Mouse (Mus musculus): ENCODE data around the gene Phykpl.

Phykpl gene

GRCm38 (mm10) chr11:51584431-51585248, at the start of gene Phykpl:
Gene Phykpl, plus strand, starts transcription at chr11:51584757.
- CTCF ChIA-PET = interaction anchor here (0.6 to 1.0 kb wide), 4 partner anchors 22 to 192 kb away, joined by 3 to 4 read pairs (median 3); partner anchors contain the start of gene Hnrnpab

DNA sequence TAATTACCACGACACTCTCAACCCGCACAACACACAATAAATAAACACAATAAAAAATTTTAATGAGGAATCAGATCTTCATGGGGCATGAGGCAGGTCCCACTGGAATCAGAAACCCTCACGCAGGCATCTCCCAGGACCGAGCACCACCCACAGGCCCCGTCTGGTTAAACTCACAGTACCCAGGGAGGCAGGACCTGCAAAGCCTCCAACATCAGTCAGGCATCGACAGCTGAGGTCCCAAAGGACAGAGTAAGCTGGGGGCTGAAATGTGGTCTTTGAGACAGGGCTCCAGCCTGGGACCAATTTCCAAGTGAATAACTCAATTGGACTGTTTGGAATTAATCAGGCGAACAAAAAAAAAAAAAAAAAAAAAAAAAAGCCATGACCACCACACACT, 46.2 kb upstream of the Phykpl start:
- CTCF ChIA-PET = no interaction called here

- CTCF ChIA-PET = interaction anchor here (0.6 to 1.4 kb wide), 5 partner anchors 15 to 810 kb away, joined by 3 to 9 read pairs (median 3); no protein-coding TSS in a partner anchor
Observed at GRCm38 (mm10) chr11:51538919-51539758, 45.4 kb upstream of the Phykpl start.

GRCm38 (mm10) chr11:51539759-51540282, 44.7 kb upstream of the Phykpl start:
- CTCF ChIA-PET = interaction anchor here (0.6 to 1.4 kb wide), 5 partner anchors 15 to 810 kb away, joined by 3 to 9 read pairs (median 3); no protein-coding TSS in a partner anchor

DNA sequence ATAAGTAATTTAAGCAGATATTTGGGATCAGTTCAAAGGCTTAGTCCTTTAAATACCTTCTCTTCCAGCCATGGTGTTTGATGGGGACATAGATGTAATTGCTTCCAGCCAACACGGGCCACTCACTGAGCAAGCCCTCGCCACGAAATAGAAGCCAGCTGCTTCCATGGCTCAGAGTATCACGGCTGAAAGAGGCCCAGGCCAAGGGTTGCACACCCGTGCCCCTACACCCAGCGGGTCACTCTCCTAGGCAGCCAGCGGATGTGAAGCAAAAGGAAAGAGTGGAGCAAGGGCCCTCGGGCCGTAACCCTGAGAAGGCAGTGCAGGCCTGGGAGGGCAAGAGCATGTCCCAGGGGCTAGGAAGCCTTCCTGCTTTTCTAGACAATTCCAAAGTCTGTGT, 42.1 kb upstream of the Phykpl start:
- CTCF ChIA-PET = no interaction called here

DNA sequence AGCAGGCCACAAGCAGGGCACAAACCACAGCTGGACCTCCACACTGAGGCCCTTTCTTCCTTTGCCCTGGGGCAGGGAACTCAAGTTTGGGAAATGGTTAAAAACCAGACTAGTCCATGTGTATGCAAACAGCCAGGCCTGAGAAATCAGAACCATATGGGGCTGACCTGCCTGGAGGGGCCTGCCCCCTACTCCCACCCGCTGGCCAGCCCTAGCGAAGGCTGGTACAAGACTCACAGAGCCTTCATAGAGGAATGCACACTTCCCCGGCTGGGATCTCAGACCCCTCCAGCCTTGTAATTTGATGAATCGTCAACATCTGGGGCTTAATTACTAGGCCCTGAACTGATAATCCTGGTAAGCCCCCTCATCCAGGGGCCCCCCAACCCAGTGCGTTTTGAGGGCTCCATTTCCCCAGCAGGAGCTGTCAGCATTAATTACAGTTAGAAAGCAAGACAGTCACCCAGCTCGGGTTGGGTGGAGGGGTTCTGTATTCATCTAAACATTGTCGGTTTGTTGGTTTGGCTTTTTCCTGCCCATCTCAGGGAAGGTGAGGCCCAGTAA, 41.0 kb upstream of the Phykpl start:
- CTCF ChIA-PET = no interaction called here

- CTCF ChIA-PET = no interaction called here
Observed at GRCm38 (mm10) chr11:51544413-51544812, 40.1 kb upstream of the Phykpl start.

DNA sequence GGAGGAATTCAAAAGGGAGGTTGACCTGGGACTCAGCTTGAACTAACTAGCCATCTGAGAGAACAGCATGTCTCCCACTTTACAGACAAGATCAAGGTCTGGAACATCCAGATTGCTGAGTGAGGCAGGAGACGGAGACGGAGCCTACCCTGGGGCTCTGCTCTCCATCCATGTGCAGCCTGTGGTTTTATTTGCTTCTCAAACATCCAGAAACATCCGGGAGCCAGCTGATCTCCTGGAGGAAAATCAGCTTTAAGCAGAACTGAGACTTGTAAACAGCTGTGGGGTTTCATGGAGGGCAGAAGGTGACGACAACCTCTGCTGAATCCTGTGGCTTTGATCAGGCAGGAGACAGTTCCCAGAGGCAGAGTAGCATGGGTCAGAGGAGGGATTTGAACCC, 38.7 kb upstream of the Phykpl start:
- CTCF ChIA-PET = no interaction called here

DNA sequence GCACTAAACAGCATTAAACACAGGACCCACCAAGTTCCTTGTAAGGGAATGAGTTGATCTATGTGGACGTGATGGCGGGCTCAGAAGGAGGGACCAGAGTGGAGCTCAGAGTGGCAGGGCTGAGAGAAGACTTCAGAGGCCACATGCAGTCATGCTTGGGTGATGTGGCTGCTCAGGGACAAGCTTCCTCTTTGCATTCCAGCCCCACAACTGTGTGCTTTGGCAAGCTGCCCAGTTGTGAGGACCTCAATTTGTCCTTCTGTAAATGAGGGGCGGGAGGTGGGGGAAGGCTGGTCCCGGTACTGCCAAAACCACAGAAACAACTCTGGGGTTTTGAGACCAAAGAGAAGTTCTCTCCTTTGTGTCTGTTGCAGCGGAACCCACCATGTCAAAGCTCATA, 33.3 kb upstream of the Phykpl start:
- CTCF ChIA-PET = no interaction called here

GRCm38 (mm10) chr11:51552091-51552490, 32.5 kb upstream of the Phykpl start:
- CTCF ChIA-PET = no interaction called here

- CTCF ChIA-PET = interaction anchor here (0.8 to 1.3 kb wide), 2 partner anchors 15 to 30 kb away, joined by 4 to 5 read pairs; partner anchors contain the start of gene Phykpl
Observed at GRCm38 (mm10) chr11:51554590-51554989, 30.0 kb upstream of the Phykpl start.

DNA sequence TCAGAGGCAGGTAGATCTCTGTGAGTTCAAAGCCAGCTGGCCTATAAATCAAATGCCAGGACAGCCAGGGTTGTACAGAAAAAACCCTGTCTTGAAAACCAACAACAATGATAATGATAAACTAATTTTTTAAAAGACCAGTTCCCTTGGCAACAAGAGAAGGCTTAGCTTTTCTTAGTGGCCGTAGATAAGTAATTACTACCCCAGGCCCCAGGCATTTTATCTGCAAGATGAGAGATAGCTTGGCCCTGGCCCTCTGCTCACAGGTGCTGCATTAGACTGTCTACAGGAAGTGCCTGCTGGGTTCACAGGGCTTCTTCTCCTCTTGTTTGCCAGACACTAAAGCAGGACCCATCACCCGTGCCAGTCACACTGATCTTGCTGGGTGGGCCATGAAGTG, 29.5 kb upstream of the Phykpl start:
- CTCF ChIA-PET = interaction anchor here (1.3 kb wide), 1 partner anchor 15 kb away, joined by 5 read pairs; no protein-coding TSS in a partner anchor

GRCm38 (mm10) chr11:51563276-51563675, 21.3 kb upstream of the Phykpl start:
- CTCF ChIA-PET = no interaction called here

DNA sequence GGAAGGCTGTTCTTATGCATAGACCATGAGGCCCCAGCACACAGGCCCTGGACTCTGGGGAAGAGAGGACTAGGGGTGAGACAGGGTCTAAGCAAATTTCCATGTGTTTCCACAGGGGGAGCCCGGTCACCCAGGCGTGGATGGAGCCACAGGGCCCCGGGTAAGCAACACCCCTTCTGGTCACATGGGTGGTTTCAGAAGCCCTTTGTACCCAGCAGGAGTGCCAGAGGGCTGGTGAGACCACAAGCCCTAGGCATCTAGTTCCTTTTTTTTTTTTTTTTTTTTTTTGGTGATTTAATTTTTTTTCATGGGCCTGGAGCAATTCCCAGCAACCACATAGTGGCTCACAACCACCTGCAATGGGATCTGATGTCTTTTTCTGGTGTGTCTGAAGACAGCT, 19.5 kb upstream of the Phykpl start:
- CTCF ChIA-PET = interaction anchor here (0.7 kb wide), 1 partner anchor 30 kb away, joined by 9 read pairs; no protein-coding TSS in a partner anchor

GRCm38 (mm10) chr11:51565951-51566350, 18.6 kb upstream of the Phykpl start:
- CTCF ChIA-PET = no interaction called here

GRCm38 (mm10) chr11:51568801-51569200, 15.8 kb upstream of the Phykpl start:
- CTCF ChIA-PET = no interaction called here

GRCm38 (mm10) chr11:51576454-51576853, 8.1 kb upstream of the Phykpl start:
- CTCF ChIA-PET = no interaction called here

GRCm38 (mm10) chr11:51577587-51577986, 7.0 kb upstream of the Phykpl start:
- CTCF ChIA-PET = interaction anchor here (0.6 to 0.7 kb wide), 2 partner anchors 227 to 569 kb away, joined by 3 read pairs; no protein-coding TSS in a partner anchor

DNA sequence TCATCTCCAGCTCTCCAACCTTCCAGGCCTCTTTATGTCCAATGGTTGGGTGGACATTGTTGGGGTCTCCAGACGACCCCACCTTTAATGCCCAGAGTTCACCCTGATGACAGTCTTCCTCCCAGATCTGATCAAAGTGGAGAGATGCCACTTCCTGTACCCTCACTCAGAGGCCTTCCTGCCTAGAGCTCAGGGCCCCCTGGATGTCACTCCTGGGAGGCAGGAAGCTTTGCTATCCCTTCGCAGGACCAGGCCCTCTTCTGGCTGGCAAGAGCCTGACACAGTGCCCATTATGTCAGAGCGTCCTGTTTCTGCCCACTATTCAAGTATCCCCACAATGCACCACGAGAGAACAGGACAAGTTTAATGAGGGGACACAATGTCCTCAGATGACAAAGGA, 5.5 kb upstream of the Phykpl start:
- CTCF ChIA-PET = no interaction called here

DNA sequence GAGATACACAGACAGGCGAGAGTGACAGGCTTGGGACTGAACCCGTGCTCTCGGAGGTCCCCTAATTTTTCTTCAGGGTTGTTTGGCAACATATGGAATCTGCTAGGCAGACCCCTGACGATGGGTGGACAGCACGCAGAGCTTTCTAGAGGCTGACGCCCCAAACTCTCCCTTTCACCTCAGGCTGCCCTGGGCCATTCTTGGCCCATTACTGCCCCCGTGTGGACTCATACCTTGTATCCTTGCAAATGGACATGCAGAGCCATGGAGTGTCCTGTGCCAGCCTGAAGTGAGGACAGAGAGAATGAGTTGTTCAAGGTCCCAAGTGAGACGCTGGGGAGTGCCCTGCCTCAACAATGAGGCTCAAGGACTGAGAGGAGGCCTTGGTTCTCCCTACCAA, 1.8 kb upstream of the Phykpl start:
- CTCF ChIA-PET = interaction anchor here (0.6 to 2.4 kb wide), 3 partner anchors 8 to 267 kb away, joined by 3 to 9 read pairs (median 3); no protein-coding TSS in a partner anchor

GRCm38 (mm10) chr11:51584057-51584430, 513 bp upstream of the Phykpl start:
- CTCF ChIA-PET = interaction anchor here (0.8 kb wide), 1 partner anchor 45 kb away, joined by 3 read pairs; no protein-coding TSS in a partner anchor

Data from spleen, embryonic (tissue).